Mouse (Mus musculus) fibroblast of lung, adult 2 months (primary cell): ENCODE data around the gene Gm9918.
"Not testable (repeated sequence)": the region's sequence is repeated elsewhere in the genome, so short reads cannot be mapped to it uniquely, and the experiment has no call there.

Experiments
- DNase-seq: peaks from one replicate; pipeline ENCODE4 v3.0.0-alpha.2; 2011; ENCODE audit warnings: low read depth

Gm9918 gene

DNA sequence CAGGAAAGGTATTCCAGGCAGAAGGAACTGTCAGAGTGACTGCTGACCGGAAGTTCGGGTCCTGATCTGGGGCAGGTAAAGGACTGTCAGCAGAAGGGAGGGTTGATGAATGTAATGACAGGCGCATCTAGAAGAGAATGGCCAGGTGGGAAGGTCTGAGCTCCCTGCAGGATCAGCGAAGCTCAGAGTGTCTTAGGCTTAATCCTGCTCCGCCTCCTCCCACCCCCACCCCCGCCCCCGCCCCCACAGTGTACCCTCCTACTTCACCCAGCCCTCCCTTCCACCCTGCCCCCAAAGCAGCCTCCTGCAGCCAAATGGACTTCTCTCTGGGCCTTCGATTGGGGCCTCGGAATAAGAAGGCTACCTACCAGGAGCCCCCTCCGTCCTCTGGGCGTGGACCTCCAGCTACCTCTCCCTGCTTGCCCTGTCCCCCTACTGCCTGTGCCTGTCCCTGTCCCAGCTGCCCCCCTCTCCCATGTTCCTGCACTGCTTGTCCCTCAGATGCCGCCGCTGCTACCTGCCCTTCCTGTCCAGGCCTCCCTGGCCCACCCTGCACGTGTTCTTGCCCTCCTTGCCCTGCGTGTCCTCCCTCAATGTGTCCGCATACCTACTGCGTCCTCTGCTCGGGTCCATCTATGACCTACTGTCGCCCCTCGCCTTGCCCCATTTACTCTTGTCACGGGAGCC, at the start of gene Gm9918:
Gene Gm9918 (plus strand): TSS at position 290 of the 687 bp plus-strand sequence.
- DNase-seq, result no peak

DNA sequence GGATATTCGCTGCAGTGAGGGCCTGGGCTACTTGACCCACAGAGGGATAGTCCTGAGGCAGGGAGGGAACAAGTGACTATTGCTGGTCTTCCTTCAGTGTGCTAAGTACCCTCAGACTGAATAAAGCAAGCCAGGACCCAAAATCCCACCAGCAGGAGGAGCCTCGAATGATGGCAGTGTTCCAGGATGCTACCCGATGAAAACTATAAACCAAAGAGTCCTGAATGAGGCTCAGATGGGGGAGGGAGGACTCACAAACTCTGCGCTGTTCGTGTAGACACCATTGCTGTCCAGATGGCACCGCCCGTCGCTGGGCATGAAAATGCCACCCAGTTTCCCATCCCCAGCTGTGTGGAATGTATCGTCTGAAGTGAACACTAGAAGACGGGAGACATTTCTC, 48.0 kb upstream of the Gm9918 start:
- no peak for DNase-seq

DNA sequence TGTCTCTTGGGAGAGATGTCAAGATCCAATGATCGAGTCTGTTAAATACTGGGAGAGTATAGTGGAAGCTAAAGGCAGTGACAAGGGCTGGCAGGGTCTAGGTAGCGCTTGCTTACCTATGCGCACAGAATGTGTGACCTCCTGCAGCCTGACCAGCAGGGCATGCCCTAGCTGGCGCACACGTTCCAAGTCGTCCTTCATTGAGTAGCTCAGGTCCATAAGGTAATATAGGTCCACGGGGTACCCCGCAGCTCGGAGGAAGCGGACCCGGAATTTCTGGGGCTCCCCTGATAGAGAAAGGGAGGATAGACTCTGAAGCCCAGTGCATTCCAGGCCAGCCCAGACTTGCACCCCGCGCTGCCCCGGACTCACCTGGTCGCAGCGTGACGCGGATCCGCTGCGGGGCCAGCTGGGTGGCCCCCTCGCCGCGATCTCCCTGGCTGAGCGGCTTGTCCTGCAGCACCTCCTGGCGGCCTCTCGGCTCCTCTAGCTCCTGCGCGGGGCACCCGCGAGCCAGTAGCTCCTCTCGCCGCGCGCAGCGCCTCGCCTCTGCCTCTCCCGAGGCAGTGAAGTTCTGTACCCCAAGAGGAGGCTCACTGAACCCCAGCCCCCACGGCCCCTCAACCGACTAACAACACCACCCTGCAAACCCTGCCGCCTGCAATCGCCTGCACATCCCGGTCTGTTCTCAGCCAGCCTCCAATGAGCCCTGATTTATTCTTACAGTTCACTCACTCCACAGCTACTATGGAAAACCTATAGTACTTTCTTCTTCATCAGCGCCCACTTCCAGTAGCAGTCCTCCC, 46.0 kb upstream of the Gm9918 start:
- no peak for DNase-seq

DNA sequence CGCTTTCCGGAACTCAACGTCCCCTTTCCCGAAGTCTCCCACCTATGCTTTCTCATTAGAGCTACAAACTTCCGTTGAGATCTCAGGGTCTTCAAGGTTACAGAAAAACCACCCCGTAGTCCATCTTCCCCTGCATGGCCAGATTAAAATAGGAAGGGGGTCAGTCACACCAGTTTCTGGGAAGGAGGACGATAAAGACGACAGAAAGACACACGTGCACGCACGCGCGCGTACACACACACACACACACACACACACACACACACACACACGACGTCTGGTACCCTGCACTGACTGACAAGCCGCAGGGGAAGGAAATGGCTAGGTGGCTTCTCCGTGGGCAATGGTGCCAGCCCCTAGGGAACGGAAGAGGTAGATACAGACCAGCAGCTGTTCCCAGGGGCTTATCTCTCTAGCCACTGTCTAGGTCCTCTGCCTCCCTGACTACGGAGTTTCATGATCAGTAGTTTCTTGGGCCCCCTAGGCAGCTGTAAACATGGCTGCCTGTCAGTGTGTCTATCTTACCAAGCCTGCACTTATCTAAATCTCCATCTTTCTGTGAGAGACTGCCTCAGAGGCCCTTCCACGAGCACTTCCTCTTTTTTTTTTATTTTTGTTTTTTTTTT, 45.3 kb upstream of the Gm9918 start:
- DNase-seq, result no peak

DNA sequence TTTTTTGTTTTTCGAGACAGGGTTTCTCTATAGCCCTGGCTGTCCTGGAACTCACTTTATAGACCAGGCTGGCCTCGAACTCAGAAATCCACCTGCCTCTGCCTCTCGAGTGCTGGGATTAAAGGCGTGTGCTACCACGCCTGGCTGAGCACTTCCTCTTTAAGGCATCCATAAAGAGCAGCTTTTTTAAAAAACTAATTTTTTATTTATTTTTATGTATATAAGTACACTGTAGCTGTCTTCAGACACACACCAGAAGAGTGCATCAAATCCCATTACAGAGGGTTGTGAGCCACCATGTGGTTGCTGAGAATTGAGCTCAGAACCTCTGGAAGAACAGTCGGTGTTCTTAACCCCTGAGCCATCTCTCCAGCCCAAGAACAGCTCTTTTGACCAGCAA, 44.7 kb upstream of the Gm9918 start:
- not testable (repeated sequence) for DNase-seq

DNA sequence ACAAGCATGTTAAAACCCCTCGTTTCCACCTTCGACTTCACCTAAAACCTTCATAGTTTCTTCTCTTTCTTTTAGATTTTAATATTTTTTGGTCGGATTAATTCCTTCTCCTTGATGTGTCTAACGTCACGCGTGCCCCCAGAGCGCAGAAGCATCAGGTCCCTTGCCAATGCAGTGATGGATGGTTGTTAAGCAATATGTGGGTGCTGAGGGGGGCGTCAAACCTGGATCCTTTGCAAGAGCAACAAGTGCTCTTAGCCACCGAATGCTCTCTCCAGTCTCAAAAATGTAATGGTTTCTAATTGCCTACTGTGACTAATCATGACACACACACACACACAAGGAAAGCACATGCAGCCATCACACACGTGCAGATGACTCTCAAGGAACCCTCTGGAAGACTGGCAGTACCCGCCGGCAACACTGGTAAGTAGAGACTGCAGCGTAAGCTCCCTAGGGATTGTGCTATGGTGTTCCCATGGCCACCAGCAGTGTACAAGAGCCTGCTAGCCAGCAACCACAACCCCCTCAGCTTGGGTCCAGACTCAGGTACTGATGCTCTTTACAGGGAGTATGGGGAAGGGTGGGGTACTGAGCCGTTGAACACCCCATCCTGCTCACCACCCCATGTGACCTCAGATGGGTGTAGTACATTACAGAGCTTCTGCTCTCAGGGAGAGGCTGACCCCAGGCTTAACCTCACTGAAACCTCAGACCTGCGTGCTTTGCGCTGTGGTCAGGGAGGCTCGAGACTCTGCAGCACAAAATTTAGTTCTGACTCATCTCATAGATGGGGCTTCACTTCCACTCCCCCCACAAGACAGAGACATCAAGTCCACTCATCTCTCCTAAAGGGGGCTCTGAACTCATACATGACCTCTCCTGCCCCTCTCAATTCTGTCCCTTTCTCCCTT, 39.7 kb upstream of the Gm9918 start:
- DNase-seq, result no peak

DNA sequence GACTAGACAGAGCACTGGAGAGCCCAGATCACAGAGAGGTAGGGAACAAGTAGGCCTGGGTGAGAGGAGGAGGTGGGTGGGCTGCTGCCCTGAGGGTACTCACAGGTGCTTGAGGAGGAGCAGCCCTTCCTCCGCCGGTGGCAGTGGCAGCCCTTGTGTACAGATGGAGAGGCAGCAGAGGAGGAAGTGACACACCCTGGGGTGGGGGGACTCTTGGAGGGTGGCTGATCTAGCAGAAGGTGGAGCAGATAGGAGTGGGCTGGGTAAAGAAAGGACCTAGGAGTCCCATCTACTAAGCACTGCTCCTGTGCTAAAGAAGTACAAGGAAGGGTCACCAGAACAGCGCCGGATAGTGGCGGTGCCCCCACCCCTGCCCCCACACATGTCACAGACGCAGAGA, 38.6 kb upstream of the Gm9918 start, which contains the start of gene Itgb7:
Gene Itgb7 (minus strand): TSS at position 197 of the 400 bp plus-strand sequence.
- no peak for DNase-seq

DNA sequence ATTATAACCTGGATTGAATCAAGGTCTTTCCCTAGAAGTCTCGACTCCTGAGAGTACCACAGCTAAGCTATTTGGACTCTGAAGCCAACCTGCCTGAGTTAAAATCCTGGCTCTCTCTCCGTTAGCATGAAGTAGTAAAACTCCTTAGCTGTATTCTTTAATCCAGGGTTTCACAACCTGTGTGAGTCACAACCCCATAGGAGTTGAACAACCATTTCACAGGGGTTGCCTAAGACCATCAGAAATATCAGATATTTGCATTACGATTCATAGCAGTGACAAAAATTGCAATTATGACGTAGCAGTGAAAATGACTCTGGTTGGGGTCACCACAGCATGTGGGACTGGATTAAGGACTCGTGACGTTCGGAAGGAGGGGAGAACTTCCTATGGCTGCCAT, 37.6 kb upstream of the Gm9918 start:
- no peak for DNase-seq

DNA sequence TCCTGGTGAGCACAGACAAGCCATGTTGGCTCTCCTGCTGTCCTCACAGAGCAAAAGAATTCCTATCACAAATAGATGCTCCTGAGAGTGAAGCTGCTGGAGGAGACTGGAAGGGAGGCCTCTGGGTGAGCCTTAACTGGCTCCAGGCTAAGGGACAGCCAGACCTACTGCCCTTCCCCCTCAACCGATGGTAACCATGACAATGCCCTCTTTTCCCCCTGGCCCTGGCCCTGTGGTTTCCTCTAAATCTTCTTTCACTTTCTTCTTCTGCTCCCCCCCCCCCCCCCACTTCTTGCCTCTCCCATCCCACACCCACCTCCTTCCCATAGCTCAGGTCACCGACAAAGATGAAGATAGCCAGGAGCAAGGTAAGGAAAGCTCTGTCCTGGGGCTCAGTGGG, 36.5 kb upstream of the Gm9918 start:
- no peak for DNase-seq

DNA sequence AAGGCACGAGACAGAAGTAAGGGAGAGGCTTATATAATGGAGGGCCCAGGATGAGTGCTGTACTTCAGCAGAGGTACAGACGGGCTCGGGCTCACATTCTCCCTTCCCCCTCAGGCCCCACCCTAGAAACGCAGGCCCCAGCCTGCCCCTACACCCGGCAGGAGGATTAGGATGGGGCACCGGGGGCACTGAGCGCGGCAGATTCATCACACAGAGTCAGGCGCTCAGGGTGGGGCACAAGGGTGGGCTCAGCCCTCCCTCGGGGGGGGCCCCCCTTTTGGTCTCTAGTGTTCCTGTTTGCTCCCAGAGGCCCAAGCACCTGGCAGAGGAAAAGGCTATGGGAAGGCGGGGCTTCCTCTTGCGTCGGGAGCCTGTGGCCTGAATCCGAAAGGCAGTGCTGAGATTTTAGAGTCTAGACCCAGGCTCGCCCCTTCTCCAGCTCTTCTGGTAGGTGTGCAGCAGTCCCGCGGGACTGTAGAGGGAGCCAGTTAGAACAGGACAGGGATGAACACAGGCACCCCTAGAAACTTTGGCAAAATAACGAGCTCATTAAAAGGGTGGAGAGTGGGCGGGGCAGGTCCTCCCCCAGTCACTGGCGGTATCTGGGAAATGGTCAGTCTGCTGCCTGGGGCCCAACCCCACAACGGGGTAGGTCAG, 34.9 kb upstream of the Gm9918 start:
- no peak for DNase-seq

DNA sequence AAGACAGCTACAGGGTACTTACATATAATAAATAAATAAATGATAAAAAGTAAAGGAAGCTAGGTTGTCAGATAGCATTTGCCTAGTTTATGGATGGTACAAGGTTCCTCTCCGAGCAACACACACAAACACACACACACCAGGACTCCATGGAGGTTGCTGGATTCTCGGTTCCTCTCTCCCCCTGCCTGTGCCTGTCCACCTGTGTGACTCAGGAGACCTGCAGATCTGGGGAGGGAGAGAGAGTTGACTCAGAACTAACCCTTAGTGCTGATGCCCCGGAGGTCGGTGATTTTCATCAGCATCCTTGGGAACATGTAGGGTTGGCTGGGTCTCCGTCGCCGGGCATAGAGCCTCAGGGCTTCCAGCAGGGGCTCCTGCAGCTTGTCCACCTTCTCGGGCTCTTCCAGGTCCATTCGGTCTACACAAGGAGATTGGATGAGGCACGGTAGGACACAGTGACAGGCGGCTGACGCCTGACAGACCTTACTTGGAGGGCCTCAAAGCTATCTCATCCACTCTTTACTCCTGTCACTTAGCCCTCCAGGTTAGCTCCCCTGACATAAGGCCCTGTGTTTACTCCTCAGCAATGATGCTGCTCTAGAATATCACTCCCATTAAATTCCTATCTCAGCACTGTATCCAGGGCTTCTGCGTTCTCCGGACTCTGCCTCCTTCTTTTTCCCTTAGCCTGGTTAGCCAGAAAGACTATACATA, 31.7 kb upstream of the Gm9918 start:
- DNase-seq, result no peak

DNA sequence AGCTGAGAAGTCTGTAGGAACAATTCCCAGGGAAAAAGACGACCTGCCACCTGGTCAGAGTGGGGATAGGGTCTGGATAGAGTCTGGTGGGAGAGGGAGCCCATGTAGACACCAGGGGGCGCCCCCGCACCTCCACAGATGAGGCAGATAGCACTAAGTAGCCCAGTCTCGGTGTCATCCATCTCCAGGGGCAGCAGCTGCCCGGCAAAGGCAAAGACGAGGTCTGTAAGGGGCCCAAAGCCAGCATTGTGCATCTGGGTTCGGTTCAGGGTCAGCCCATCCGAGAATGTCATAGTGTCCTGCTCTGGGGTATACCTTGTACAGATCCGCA, 31.1 kb upstream of the Gm9918 start:
- no peak for DNase-seq

DNA sequence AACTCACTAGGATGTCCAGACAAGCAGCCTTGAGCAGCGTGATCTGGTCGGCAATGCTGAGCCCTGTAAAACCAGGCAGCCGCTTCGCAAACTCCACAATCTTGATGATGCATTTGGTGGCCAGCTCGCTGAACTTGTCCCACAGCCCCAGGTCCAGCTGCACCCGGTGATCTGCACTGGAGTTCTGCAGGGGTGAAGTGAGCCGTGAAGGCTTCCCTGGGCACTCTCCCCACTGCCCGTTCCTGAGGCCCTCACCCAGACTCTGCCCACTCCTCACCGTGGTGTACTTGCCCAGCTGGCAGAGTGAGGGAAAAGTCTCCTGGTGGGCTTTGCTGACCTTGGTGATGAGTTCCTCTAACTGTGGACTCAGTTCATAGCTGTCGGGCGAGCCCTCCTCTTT, 30.5 kb upstream of the Gm9918 start:
- no peak for DNase-seq

DNA sequence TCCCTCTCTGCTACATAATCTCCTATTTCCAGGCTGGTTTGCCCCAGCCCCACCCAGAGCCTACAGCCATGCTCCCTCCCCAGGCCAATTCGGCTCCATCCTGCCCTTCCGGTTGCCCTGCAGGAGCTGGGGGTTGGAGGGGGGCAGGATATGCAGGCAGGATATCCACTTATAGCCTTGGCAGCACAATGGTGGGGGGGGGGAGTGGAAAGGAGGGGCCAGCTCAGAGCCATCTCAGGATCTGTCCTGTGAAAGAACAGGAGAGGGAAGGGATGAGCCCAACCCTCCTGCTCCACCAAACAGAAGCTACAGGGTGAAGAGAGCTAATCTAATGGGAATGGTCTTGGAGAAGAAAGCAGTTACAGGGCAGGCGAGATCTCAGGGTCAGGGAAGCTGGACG, 29.8 kb upstream of the Gm9918 start:
- DNase-seq, result no peak

DNA sequence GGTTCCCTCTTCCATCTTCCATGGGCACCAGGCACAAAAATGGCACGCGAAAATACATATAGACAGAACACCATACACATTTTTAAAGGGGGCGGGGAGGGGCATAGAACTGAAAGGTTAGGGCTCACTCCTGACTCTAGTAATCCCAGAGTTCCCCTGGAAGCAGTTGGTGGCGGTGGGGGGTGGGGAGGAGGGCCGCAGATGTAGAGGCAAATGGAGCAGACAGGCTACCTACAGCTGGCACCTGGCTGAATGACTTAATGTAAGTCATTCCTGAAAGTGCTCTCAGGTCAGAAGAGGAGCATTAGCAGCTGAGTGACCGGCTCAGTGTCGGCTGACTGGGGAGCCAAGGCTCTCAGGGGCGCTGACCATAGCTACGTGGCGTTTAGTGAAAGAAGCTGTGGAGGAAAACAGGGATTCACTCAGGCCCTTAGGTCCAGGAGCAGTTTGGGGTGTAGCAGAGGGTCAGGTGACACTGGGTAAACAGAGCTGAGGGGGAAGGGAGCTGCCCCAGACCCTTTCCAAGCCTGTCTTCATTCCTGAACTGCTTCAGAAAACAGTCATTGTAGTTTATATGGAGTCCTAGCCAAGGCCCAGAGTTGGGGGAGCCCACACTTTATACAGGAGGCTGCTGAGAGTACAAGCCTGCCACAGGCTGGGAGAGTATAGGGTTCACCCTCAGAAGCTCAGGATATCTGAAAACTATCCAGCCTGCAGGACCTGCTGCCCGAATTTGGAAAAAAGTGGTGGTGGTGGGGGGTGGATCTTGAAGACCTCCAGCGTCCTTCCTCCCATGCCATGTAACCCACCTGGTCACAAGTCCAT, 27.7 kb upstream of the Gm9918 start:
- no peak for DNase-seq

DNA sequence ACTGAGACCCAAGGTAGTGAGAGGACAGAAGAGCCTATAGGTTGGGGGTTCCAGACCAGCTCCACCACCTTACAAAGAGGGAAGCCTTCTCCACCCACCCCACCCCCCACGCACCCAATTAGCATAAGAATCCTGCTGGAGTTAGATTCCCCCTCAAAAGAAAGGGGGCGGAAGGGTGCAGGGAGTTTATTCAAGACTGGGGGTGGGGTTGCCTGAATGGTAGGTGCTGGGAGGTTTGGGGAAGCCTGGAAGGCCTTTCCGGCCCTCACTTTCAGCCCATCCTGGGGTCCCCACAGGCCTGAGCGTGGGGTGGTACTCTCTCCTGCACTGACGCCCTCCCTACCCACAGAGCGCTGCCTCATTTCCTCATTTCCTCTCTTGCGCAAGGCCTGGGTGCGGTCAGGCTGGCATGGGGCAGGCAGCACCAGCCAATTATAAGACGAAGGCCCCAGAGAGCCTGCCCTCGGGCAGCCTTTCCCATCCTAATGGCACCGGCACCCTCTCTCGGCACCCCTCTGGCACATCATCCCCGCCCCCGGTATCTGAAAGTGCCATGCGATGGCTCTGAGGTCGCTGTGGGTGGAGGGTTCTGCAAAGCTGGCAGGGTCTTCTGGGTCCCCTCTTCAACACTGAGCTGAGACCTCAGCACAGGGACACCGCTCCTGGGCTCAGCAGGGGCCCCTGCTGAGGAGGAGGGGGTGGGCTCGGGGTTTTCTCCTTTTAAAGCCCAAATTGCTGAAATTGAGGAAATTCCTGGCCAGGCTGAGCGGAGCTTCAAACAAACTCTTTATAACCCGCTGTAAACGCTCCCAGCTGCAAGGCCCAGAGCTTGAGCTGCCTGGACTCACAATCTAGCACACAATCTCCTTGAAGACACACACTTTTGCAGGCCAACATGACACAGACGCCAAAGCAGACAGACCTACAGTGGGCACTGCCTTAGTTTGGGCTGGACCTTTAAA, 26.9 kb upstream of the Gm9918 start:
- no peak for DNase-seq

DNA sequence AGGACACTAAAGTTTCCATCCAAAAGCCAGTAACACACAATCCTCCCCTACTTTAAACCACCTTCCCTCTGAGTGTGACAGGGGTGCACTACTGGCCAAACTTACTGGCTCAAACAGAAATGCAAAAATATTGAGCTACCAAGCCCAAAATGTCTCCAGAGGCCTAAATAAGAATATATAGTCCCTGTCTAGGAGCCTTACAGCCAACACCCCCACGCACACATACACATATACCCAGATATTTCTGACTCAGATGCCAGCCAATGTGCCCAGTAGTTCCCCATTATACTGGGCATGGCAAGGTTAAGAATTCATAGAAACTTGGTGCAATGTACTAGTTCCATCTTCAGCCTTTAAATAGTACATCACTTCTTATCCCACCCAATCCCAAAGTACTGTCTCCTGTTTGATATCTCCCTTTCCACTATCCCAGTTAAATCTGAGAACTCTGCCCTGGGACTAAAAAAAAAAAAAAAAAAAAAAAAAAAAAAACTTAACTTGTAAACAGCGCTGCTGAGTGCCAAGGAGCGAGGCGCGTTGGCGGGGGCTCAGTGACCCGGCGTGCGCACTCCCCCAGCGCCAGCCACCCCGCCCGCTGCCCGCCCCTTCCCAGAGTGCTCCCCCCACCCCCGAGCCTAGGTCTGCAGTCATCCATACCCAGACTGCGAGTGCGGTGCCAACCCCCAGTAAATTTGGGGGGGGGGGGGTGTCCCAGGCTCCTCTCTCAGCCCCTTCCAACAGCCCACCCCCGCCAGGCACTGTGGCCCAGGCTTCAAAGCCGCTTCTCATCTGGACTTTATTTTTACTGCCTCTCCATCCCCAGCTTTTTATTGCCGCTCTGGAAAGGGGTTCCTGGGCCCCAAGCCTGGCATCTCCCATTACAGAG, 25.8 kb upstream of the Gm9918 start:
- DNase-seq, result no peak

DNA sequence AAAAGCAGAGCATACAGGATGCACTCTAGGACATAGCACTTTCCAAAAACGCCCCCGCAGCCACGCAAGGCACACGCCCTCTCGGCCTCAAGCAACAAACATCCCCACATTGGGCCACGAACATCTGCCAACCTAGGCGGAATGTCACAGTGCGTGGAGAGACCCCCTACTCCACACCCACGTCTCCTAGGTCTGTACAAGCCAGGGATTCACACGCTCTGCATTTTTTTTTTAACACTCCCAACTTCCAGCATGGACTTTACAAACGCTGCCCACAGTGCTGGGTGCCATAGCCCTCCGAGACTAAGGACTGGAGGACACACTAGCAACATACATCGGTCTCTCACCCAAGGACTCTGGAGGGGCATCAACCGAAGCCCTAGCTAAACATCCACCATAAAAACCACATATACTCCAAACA, 24.9 kb upstream of the Gm9918 start:
- no peak for DNase-seq
